Mouse (Mus musculus) kidney, embryonic 14.5 days (tissue): ENCODE data around the gene Cfap126. TPM values are rescaled to one million over a fixed set of nuclear protein-coding genes. Genes with fewer than 3 reads are reported as not detected.
"Not testable (repeated sequence)": the region's sequence is repeated elsewhere in the genome, so short reads cannot be mapped to it uniquely, and the experiment has no call there.

Experiments used
- ATAC-seq: fragments of 200-750 bp; cut with Nextera tagmentation; 2 replicates; pipeline ENCODE4 v1.8.0; 2017; ENCODE audit warnings: moderate number of reproducible peaks, mild to moderate bottlenecking, moderate TSS enrichment, moderate library complexity; ENCODE audit not compliant: low FRiP score, low TSS enrichment
- H3K27ac ChIP-seq: fragments of 300-500 bp; sonication (generic); 2 replicates; pipeline ENCODE4 v1.5.1; 2014; ENCODE audit warnings: low read depth, mild to moderate bottlenecking, low read length, moderate library complexity, mixed read lengths
- H3K27me3 ChIP-seq: fragments of 300-500 bp; sonication (generic); 2 replicates; pipeline ENCODE4 v1.6.1; 2014; ENCODE audit warnings: mild to moderate bottlenecking, low read length; ENCODE audit not compliant: control insufficient read depth, insufficient read depth
- H3K36me3 ChIP-seq: fragments of 300-500 bp; sonication (generic); 2 replicates; pipeline ENCODE4 v1.6.1; 2014; ENCODE audit warnings: low read length, mixed read lengths; ENCODE audit not compliant: control insufficient read depth, insufficient read depth
- H3K4me1 ChIP-seq: fragments of 300-500 bp; sonication (generic); 2 replicates; pipeline ENCODE4 v1.6.1; 2014; ENCODE audit warnings: low read length, mixed read lengths; ENCODE audit not compliant: control insufficient read depth, insufficient read depth
- H3K4me2 ChIP-seq: fragments of 300-500 bp; sonication (generic); replicated peaks from 2 replicates; pipeline ENCODE4 v1.6.1; 2014; ENCODE audit warnings: low read depth, mild to moderate bottlenecking, low read length
- H3K4me3 ChIP-seq: fragments of 300-500 bp; sonication (generic); 2 replicates; pipeline ENCODE4 v1.5.1; 2014; ENCODE audit warnings: mild to moderate bottlenecking, low read length
- H3K9ac ChIP-seq: fragments of 300-500 bp; sonication (generic); 2 replicates; pipeline ENCODE4 v1.6.1; 2014; ENCODE audit warnings: low read depth, mild to moderate bottlenecking, low read length, moderate library complexity
- H3K9me3 ChIP-seq: fragments of 300-500 bp; sonication (generic); 2 replicates; pipeline ENCODE4 v1.6.1; 2016; ENCODE audit warnings: low read length; ENCODE audit not compliant: control insufficient read depth
- WGBS: fragments of 180-500 bp; shearing (Covaris S2); extraction: QIAGEN DNeasy Blood & Tissue Kit; methylation state at CpG from one replicate; pipeline ENCODE4 v1.1.7; 2014; 5-methylcytosine and 5-hydroxymethylcytosine counted together
- polyA plus RNA-seq: library from polyadenylated mRNA; unstranded; fragments of >200 nt; fragmentation: Nextera tagmentation; extraction: Ambion mirVana; gene quantifications from 2 replicates; pipeline ENCODE4 v1.2.1, GENCODE M21; 2014

Cfap126 gene
- polyA plus RNA-seq, 1 experiment from 2014 or later = 2.9 TPM

GRCm38 (mm10) chr1:171085718-171086117 lies 28.0 kb upstream of the Cfap126 start:
- H3K36me3 ChIP-seq = no peaks in the 10 kb centered on the region
- no peak for ATAC-seq
- H3K4me3 ChIP-seq = peak overlapping the region; percentile 48

GRCm38 (mm10) chr1:171088237-171088869 lies 25.4 kb upstream of the Cfap126 start:
- ATAC-seq, H3K27me3 ChIP-seq, H3K9ac ChIP-seq, H3K4me1 ChIP-seq, H3K36me3 ChIP-seq, H3K9me3 ChIP-seq, H3K27ac ChIP-seq: not testable (repeated sequence)
- Histone ChIP-seq H3K4me2 (peak overlapping the region; percentile 28; the same call in 1 of the 2 replicates), H3K4me3 (peak overlapping the region; percentile 7; the same call in 1 of the 2 replicates)
- 3% methylated on average over 10 of the region's 10 CpGs for WGBS

More at GRCm38 (mm10) chr1:171085718-171086117, 28.0 kb upstream of the Cfap126 start:
- Histone ChIP-seq H3K4me1 (no peaks in the 10 kb centered on the region), H3K9me3 (no peaks in the 10 kb centered on the region), H3K27me3 (peaks cover 7% of the 10 kb centered on the region; the same call in 1 of the 2 replicates), H3K27ac (no peak overlapping the region), H3K9ac (peak overlapping the region; percentile 50; the same call in 1 of the 2 replicates), H3K4me2 (peak overlapping the region; percentile 72)
- WGBS = 0% methylated on average over 26 of the region's 26 CpGs

DNA sequence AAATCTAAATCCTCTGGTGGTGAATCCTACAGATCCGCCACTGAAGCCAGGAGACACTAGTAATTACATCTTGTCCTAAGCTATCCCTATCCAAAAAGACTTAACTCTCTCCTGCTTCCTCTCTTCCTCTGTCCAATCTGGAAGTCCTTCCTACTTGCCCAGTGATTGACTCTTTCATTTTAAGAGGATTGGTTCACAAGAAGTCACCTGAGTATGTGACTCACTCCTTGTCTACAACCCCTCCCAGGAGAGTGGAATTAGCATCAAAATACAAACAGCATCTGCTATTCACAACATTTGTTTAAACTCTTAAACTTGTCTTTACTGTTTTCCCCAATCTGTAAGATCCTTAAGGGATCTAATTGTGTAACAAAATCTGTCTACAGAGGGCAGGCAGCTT lies 23.8 kb upstream of the Cfap126 start:
- no peak overlapping the region for H3K4me3 ChIP-seq
- H3K4me1 ChIP-seq = no peaks in the 10 kb centered on the region
- H3K27ac ChIP-seq = no peak overlapping the region
- H3K9ac ChIP-seq = no peak overlapping the region
- no peaks in the 10 kb centered on the region for H3K9me3 ChIP-seq
- H3K27me3 ChIP-seq = peaks cover 5% of the 10 kb centered on the region; the same call in 1 of the 2 replicates
- 76% methylated on average over 1 of the region's 1 CpGs for WGBS
- ATAC-seq = no peak
- H3K4me2 ChIP-seq = no peak overlapping the region
- no peaks in the 10 kb centered on the region for H3K36me3 ChIP-seq

DNA sequence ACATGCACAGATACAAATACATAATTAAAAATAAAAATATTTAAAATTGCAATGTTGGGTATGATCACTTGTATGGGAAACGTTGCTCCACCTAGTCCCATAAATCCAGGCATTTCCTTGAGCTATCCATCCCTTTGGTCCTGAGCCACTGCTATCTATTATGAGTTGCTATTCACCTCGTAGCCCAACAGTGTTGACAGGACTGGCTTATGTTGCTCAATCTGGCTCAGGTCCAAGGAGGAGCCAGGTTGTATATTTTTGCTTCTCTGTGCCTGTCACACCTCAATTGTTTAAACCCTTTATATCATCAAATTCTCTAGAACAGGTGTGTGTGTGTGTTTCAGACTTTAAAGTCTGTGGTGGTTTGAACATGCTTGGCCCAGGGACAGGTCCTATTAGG lies 23.0 kb upstream of the Cfap126 start:
- H3K27me3 ChIP-seq = peaks cover 5% of the 10 kb centered on the region; the same call in 1 of the 2 replicates
- no peak overlapping the region for H3K4me3 ChIP-seq
- no peaks in the 10 kb centered on the region for H3K9me3 ChIP-seq
- no peak overlapping the region for H3K4me2 ChIP-seq
- H3K9ac ChIP-seq = no peak overlapping the region
- no peaks in the 10 kb centered on the region for H3K4me1 ChIP-seq
- H3K36me3 ChIP-seq = no peaks in the 10 kb centered on the region
- ATAC-seq = no peak
- H3K27ac ChIP-seq = no peak overlapping the region
- WGBS = 71% methylated on average over 2 of the region's 2 CpGs

DNA sequence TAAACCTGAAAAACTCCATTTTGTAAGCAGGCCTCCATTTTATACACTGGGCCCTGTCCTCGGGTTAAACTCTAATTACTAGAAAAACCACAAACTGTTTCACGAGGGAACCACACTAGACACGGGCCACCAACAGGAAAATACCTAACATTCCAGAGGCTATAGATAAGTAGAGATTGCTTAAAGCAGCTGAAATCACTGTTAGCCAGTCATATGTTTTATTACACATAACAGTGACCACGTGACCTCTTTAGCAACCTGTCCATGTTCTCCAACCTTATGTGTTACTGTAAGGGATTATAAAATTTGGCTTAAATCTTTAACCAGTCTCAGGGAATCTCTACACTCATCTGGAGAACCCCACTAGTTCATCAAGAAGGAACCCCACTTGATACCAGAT lies 19.3 kb upstream of the Cfap126 start:
- no peak overlapping the region for H3K9ac ChIP-seq
- no peak overlapping the region for H3K4me3 ChIP-seq
- no peaks in the 10 kb centered on the region for H3K4me1 ChIP-seq
- no peaks in the 10 kb centered on the region for H3K9me3 ChIP-seq
- no peaks in the 10 kb centered on the region for H3K36me3 ChIP-seq
- no peaks in the 10 kb centered on the region for H3K27me3 ChIP-seq
- H3K27ac ChIP-seq = no peak overlapping the region
- 63% methylated on average over 4 of the region's 4 CpGs for WGBS
- ATAC-seq = no peak
- no peak overlapping the region for H3K4me2 ChIP-seq

- Histone ChIP-seq H3K27ac (no peak overlapping the region), H3K4me3 (no peak overlapping the region), H3K4me2 (peak overlapping the region; percentile 15; the same call in 1 of the 2 replicates), H3K9me3 (no peaks in the 10 kb centered on the region), H3K9ac (no peak overlapping the region), H3K36me3 (no peaks in the 10 kb centered on the region), H3K4me1 (no peaks in the 10 kb centered on the region), H3K27me3 (no peaks in the 10 kb centered on the region)
- 20% methylated on average over 10 of the region's 10 CpGs for WGBS
- peak; percentile 65; the same call in 1 of the 2 replicates for ATAC-seq
These were observed 17.4 kb upstream of the Cfap126 start for GRCm38 (mm10) chr1:171096110-171096964.

GRCm38 (mm10) chr1:171097136-171097535 lies 16.6 kb upstream of the Cfap126 start:
- Histone ChIP-seq H3K4me3 (no peak overlapping the region), H3K9me3 (no peaks in the 10 kb centered on the region), H3K9ac (no peak overlapping the region), H3K27me3 (no peaks in the 10 kb centered on the region), H3K27ac (no peak overlapping the region), H3K36me3 (no peaks in the 10 kb centered on the region), H3K4me2 (no peak overlapping the region), H3K4me1 (peaks cover 2% of the 10 kb centered on the region; the same call in 1 of the 2 replicates)
- no peak for ATAC-seq

DNA sequence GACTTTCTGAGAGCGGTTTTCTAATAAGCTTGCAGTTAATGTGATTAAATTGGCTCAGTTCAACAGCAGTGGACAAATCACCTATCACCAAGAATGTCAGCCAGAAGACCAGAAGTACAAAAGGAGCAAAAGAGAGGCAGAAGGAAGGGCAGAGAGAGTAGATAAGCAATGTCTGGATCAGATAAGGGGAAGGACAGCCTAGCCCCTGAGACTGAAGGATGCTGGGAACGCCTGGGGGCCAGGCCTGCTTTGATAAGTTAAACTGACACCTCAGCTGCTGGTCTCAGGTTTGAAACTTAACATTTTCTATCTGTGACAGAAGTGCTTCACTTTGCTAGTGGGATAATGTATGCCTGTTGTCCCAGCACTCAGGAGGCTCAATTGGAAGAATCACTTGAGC lies 16.1 kb upstream of the Cfap126 start:
- ATAC-seq = no peak
- WGBS = 52% methylated on average over 2 of the region's 2 CpGs
- Histone ChIP-seq H3K27ac (no peak overlapping the region), H3K4me1 (peaks cover 2% of the 10 kb centered on the region; the same call in 1 of the 2 replicates), H3K9ac (no peak overlapping the region), H3K9me3 (no peaks in the 10 kb centered on the region), H3K4me3 (no peak overlapping the region), H3K36me3 (no peaks in the 10 kb centered on the region), H3K27me3 (no peaks in the 10 kb centered on the region), H3K4me2 (no peak overlapping the region)

GRCm38 (mm10) chr1:171101033-171101432 lies 12.7 kb upstream of the Cfap126 start:
- no peak overlapping the region for H3K9ac ChIP-seq
- H3K9me3 ChIP-seq = no peaks in the 10 kb centered on the region
- no peaks in the 10 kb centered on the region for H3K27me3 ChIP-seq
- WGBS = 36% methylated on average over 2 of the region's 2 CpGs
- no peaks in the 10 kb centered on the region for H3K36me3 ChIP-seq
- ATAC-seq = no peak
- H3K27ac ChIP-seq = no peak overlapping the region
- no peak overlapping the region for H3K4me3 ChIP-seq
- no peak overlapping the region for H3K4me2 ChIP-seq
- peaks cover 8% of the 10 kb centered on the region for H3K4me1 ChIP-seq
